Mouse (Mus musculus) heart, embryonic 15.5 days (tissue): ENCODE measurements around the gene Olfr146. TPM values are rescaled to one million over a fixed set of nuclear protein-coding genes. Genes with fewer than 3 reads are reported as not detected.

Source experiments
- ATAC-seq: fragments of 200-750 bp; cut with Nextera tagmentation; replicated peaks from 2 replicates; pipeline ENCODE4 v1.8.0; 2017; ENCODE audit warnings: low read depth, moderate TSS enrichment; ENCODE audit not compliant: insufficient number of reproducible peaks, insufficient read depth, low FRiP score
- H3K27ac ChIP-seq: fragments of 300-500 bp; sonication (generic); 2 replicates; pipeline ENCODE4 v1.5.1; 2015; ENCODE audit warnings: mild to moderate bottlenecking, inconsistent platforms
- H3K27me3 ChIP-seq: fragments of 300-500 bp; sonication (generic); 2 replicates; pipeline ENCODE4 v1.6.1; 2015; ENCODE audit warnings: inconsistent platforms
- H3K36me3 ChIP-seq: fragments of 300-500 bp; sonication (generic); 2 replicates; pipeline ENCODE4 v1.6.1; 2015; ENCODE audit warnings: mild to moderate bottlenecking, inconsistent platforms
- H3K4me1 ChIP-seq: fragments of 300-500 bp; sonication (generic); replicated peaks from 2 replicates; pipeline ENCODE4 v1.6.1; 2015; ENCODE audit warnings: inconsistent platforms
- H3K4me2 ChIP-seq: fragments of 300-500 bp; sonication (generic); 2 replicates; pipeline ENCODE4 v1.6.1; 2015; ENCODE audit warnings: inconsistent platforms, mild to moderate bottlenecking, moderate library complexity
- H3K4me3 ChIP-seq: fragments of 300-500 bp; sonication (generic); 2 replicates; pipeline ENCODE4 v1.5.1; 2015; ENCODE audit warnings: mild to moderate bottlenecking, inconsistent platforms
- H3K9ac ChIP-seq: fragments of 300-500 bp; sonication (generic); 2 replicates; pipeline ENCODE4 v1.6.1; 2015; ENCODE audit warnings: mild to moderate bottlenecking, inconsistent platforms
- H3K9me3 ChIP-seq: fragments of 300-500 bp; sonication (generic); replicated peaks from 2 replicates; pipeline ENCODE4 v1.6.1; 2016; ENCODE audit warnings: inconsistent platforms
- WGBS: fragments of 180-500 bp; shearing (Covaris S2); methylation state at CpG from one replicate; pipeline ENCODE4 v1.1.7; 2015; ENCODE audit warnings: mixed read lengths; 5-methylcytosine and 5-hydroxymethylcytosine counted together
- microRNA-seq: library from miRNA; unstranded; fragments of <30 nt; microRNA quantifications from one replicate; pipeline ENCODE4, GENCODE M21; 2016
- polyA plus RNA-seq: library from polyadenylated mRNA; unstranded; fragments of >200 nt; fragmentation: Nextera tagmentation; extraction: Ambion mirVana; gene quantifications from 2 replicates; pipeline ENCODE4 v1.2.1, GENCODE M21; 2015

Olfr146 gene
- polyA plus RNA-seq, result not detected in 2 replicates

GRCm38 (mm10) chr9:39023277-39023676, at the start of gene Olfr146:
Gene Olfr146, minus strand, starts transcription at chr9:39023377.
- WGBS, result 67% methylated on average over 1 of the region's 1 CpGs
- no peaks in the 10 kb centered on the region for H3K9me3 ChIP-seq
- H3K9ac ChIP-seq, result no peak within 1 kb of the TSS
- no peak within 1 kb of the TSS for H3K27ac ChIP-seq
- no peak for ATAC-seq
- no peaks in the 10 kb centered on the region for H3K27me3 ChIP-seq
- H3K36me3 ChIP-seq, result no peaks in the 10 kb centered on the region
- no peak within 1 kb of the TSS for H3K4me2 ChIP-seq
- no peak within 1 kb of the TSS for H3K4me3 ChIP-seq
- no peaks in the 10 kb centered on the region for H3K4me1 ChIP-seq

- Histone ChIP-seq H3K36me3 (no peaks in the 10 kb centered on the region), H3K9ac (no peak within 1 kb of the TSS), H3K4me3 (no peak within 1 kb of the TSS), H3K9me3 (no peaks in the 10 kb centered on the region), H3K27ac (no peak within 1 kb of the TSS), H3K27me3 (no peaks in the 10 kb centered on the region), H3K4me2 (no peak within 1 kb of the TSS), H3K4me1 (no peaks in the 10 kb centered on the region)
- no peak for ATAC-seq
- 59% methylated on average over 1 of the region's 1 CpGs for WGBS
Observed at GRCm38 (mm10) chr9:39064851-39065250, 41.7 kb upstream of the Olfr146 start, which contains the start of gene Olfr937. Gene Olfr937, minus strand, starts transcription at chr9:39064951.

- Histone ChIP-seq H3K4me3 (no peak within 1 kb of the TSS), H3K27me3 (no peaks in the 10 kb centered on the region), H3K27ac (no peak within 1 kb of the TSS), H3K9ac (no peak within 1 kb of the TSS), H3K4me2 (no peak within 1 kb of the TSS), H3K9me3 (no peaks in the 10 kb centered on the region), H3K36me3 (no peaks in the 10 kb centered on the region), H3K4me1 (no peaks in the 10 kb centered on the region)
- 73% methylated on average over 2 of the region's 2 CpGs for WGBS
- no peak for ATAC-seq
Observed at GRCm38 (mm10) chr9:38999583-38999982, 23.6 kb downstream of the Olfr146 start, which contains the start of gene Olfr935. Gene Olfr935, minus strand, starts transcription at chr9:38999683.

GRCm38 (mm10) chr9:38988215-38988614, 35.0 kb downstream of the Olfr146 start, which contains the start of gene Olfr934:
Gene Olfr934, minus strand, starts transcription at chr9:38988315.
- H3K27me3 ChIP-seq, result no peaks in the 10 kb centered on the region
- no peak for ATAC-seq
- H3K9me3 ChIP-seq, result no peaks in the 10 kb centered on the region
- H3K4me3 ChIP-seq, result no peak within 1 kb of the TSS
- H3K27ac ChIP-seq, result no peak within 1 kb of the TSS
- WGBS, result 81% methylated on average over 2 of the region's 2 CpGs
- H3K4me2 ChIP-seq, result no peak within 1 kb of the TSS
- H3K4me1 ChIP-seq, result no peaks in the 10 kb centered on the region
- no peaks in the 10 kb centered on the region for H3K36me3 ChIP-seq
- H3K9ac ChIP-seq, result no peak within 1 kb of the TSS

GRCm38 (mm10) chr9:38972013-38972412, 51.2 kb downstream of the Olfr146 start, which contains the start of gene Olfr933:
Gene Olfr933, plus strand, starts transcription at chr9:38972313.
- no peak for ATAC-seq
- no peaks in the 10 kb centered on the region for H3K36me3 ChIP-seq
- H3K4me3 ChIP-seq, result no peak within 1 kb of the TSS
- H3K4me1 ChIP-seq, result no peaks in the 10 kb centered on the region
- no peak within 1 kb of the TSS for H3K9ac ChIP-seq
- no peak within 1 kb of the TSS for H3K4me2 ChIP-seq
- WGBS, result 70% methylated on average over 4 of the region's 4 CpGs
- H3K9me3 ChIP-seq, result no peaks in the 10 kb centered on the region
- H3K27me3 ChIP-seq, result no peaks in the 10 kb centered on the region
- H3K27ac ChIP-seq, result no peak within 1 kb of the TSS

Small RNA genes lying within 50 kb of the gene (microRNA-seq; reads per million reads assigned to microRNA genes)
- gene Gm25529, result not detected

Other genes starting within 250 kb of the Olfr146 start
- gene Olfr922, start 208.8 kb downstream of the Olfr146 start, polyA plus RNA-seq, result not detected in 2 replicates
- not detected in 2 replicates for gene Olfr923, start 196.8 kb downstream of the Olfr146 start, polyA plus RNA-seq
- not detected in 2 replicates for gene Olfr924, start 178.9 kb downstream of the Olfr146 start, polyA plus RNA-seq
- gene Olfr26, start 168.3 kb downstream of the Olfr146 start, polyA plus RNA-seq, result not detected in 2 replicates
- gene Olfr926, start 146.3 kb downstream of the Olfr146 start, polyA plus RNA-seq, result not detected in 2 replicates
- not detected in 2 replicates for gene Olfr930, start 93.6 kb downstream of the Olfr146 start, polyA plus RNA-seq
- not detected in 2 replicates for gene Olfr933, start 51.1 kb downstream of the Olfr146 start, polyA plus RNA-seq
- not detected in 2 replicates for gene Olfr934, start 35.1 kb downstream of the Olfr146 start, polyA plus RNA-seq
- not detected in 2 replicates for gene Olfr935, start 23.7 kb downstream of the Olfr146 start, polyA plus RNA-seq
- not detected in 2 replicates for gene Olfr937, start 41.6 kb upstream of the Olfr146 start, polyA plus RNA-seq
- gene Olfr938, start 55.5 kb upstream of the Olfr146 start, polyA plus RNA-seq, result not detected in 2 replicates
- not detected in 2 replicates for gene Olfr27, start 104.8 kb upstream of the Olfr146 start, polyA plus RNA-seq
- not detected in 2 replicates for gene Olfr943, start 142.9 kb upstream of the Olfr146 start, polyA plus RNA-seq
- gene Olfr944, start 178.5 kb upstream of the Olfr146 start, polyA plus RNA-seq, result not detected in 2 replicates
- not detected in 2 replicates for gene Olfr1537, start 226.6 kb upstream of the Olfr146 start, polyA plus RNA-seq